Mouse (Mus musculus) MEL (cell line): ENCODE measurements around the gene Lrch4. TPM values are rescaled to one million over a fixed set of nuclear protein-coding genes. Genes with fewer than 3 reads are reported as not detected.
A peak's percentile ranks its signal among the peaks of the same experiment; 100 is the strongest.

Experiments
- DNase-seq: peaks from one replicate; pipeline ENCODE4 v3.0.0; 2011; ENCODE audit warnings: low read depth, low spot score
- H3K27ac ChIP-seq: 2 replicates; pipeline ENCODE4 v1.5.1; 2012; ENCODE audit warnings: low read depth, mild to moderate bottlenecking, control low read depth, low read length, moderate library complexity; ENCODE audit not compliant: control insufficient read depth
- H3K27me3 ChIP-seq, 2 experiments: fragments of 150-350 bp in 1 of 2; sonication (generic) in 1 of 2; 2 replicates each; pipeline ENCODE4 v1.6.1; 2012; ENCODE audit warnings: low read length in 2 of 2, mild to moderate bottlenecking in 2 of 2, improper control_type of control experiment in 1 of 2, moderate library complexity in 1 of 2; ENCODE audit not compliant: insufficient read depth in 2 of 2, control insufficient read depth in 1 of 2
- H3K36me3 ChIP-seq, 2 experiments: 2 replicates each; pipeline ENCODE4 v1.6.1; 2012 to 2014; ENCODE audit warnings: low read length in 2 of 2, improper control_type of control experiment in 1 of 2, inconsistent platforms in 1 of 2, mild to moderate bottlenecking in 1 of 2; ENCODE audit not compliant: insufficient read depth in 2 of 2, control insufficient read depth in 1 of 2
- H3K4me1 ChIP-seq, 2 experiments: fragments of 150-350 bp in 1 of 2; sonication (generic) in 1 of 2; 2 replicates each; pipeline ENCODE4 v1.6.1; 2012; ENCODE audit warnings: low read length in 2 of 2, improper control_type of control experiment in 1 of 2, mild to moderate bottlenecking in 1 of 2; ENCODE audit not compliant: insufficient read depth in 2 of 2, control insufficient read depth in 1 of 2
- H3K4me3 ChIP-seq, 2 experiments: fragments of 150-350 bp in 1 of 2; sonication (generic) in 1 of 2; 2 replicates each; pipeline ENCODE4 v1.5.1; 2012; ENCODE audit warnings: low read depth in 2 of 2, low read length in 2 of 2, mild to moderate bottlenecking in 2 of 2, moderate library complexity in 2 of 2, control low read depth in 1 of 2, improper control_type of control experiment in 1 of 2; ENCODE audit not compliant: control insufficient read depth in 1 of 2, insufficient read depth in 1 of 2
- H3K79me2 ChIP-seq: 2 replicates; pipeline ENCODE4 v1.6.1; 2012; ENCODE audit warnings: mild to moderate bottlenecking, low read length, moderate library complexity; ENCODE audit not compliant: control insufficient read depth, poor library complexity, insufficient read depth
- H3K9ac ChIP-seq: 2 replicates; pipeline ENCODE4 v1.6.1; 2012; ENCODE audit warnings: low read depth, mild to moderate bottlenecking, control low read depth, low read length, moderate library complexity; ENCODE audit not compliant: control insufficient read depth, poor library complexity, severe bottlenecking
- H3K9me3 ChIP-seq: fragments of 150-350 bp; sonication (generic); replicated peaks from 2 replicates; pipeline ENCODE4 v1.6.1; 2012; ENCODE audit warnings: mild to moderate bottlenecking, low read length, improper control_type of control experiment, moderate library complexity; ENCODE audit not compliant: insufficient read depth
- BHLHE40 ChIP-seq: IDR thresholded peaks from 2 replicates; pipeline ENCODE4 v1.6.1; 2012; ENCODE audit warnings: low read depth, mild to moderate bottlenecking, inconsistent platforms, low read length, improper control_type of control experiment, borderline replicate concordance
- CTCF ChIP-seq, 3 experiments: IDR thresholded peaks in 2 of 3; conservative IDR thresholded peaks in 1 of 3; 2 replicates each; pipeline ENCODE4 v1.5.1; 2011 to 2012; ENCODE audit warnings: low read length in 3 of 3, low read depth in 2 of 3, mild to moderate bottlenecking in 2 of 3, improper control_type of control experiment in 1 of 3, inconsistent platforms in 1 of 3, mixed read lengths in 1 of 3, moderate library complexity in 1 of 3; ENCODE audit not compliant: control insufficient read depth in 1 of 3, insufficient read depth in 1 of 3, poor library complexity in 1 of 3, severe bottlenecking in 1 of 3
- E2F4 ChIP-seq: IDR thresholded peaks from 2 replicates; pipeline ENCODE4 v1.6.1; 2011; ENCODE audit warnings: low read depth, low read length, improper control_type of control experiment, borderline replicate concordance
- EP300 ChIP-seq, 2 experiments: IDR thresholded peaks; 2 replicates each; pipeline ENCODE4 v1.6.1; 2011; ENCODE audit warnings: improper control_type of control experiment in 2 of 2, low read length in 2 of 2, low read depth in 1 of 2, mild to moderate bottlenecking in 1 of 2
- GATA1 ChIP-seq: IDR thresholded peaks from 2 replicates; pipeline ENCODE4 v1.6.1; 2011; ENCODE audit warnings: low read depth, low read length, improper control_type of control experiment
- HCFC1 ChIP-seq: IDR thresholded peaks from 2 replicates; pipeline ENCODE4 v1.6.1; 2012; ENCODE audit warnings: low read depth, mild to moderate bottlenecking, inconsistent platforms, low read length, improper control_type of control experiment, moderate library complexity
- JUND ChIP-seq: IDR thresholded peaks from 2 replicates; pipeline ENCODE4 v1.6.1; 2011; ENCODE audit warnings: low read depth, mild to moderate bottlenecking, improper control_type of control experiment, low read length
- MEF2A ChIP-seq: IDR thresholded peaks from 2 replicates; pipeline ENCODE4 v1.6.1; 2014; ENCODE audit warnings: low read depth, mild to moderate bottlenecking, inconsistent platforms, low read length, improper control_type of control experiment; ENCODE audit not compliant: poor library complexity, insufficient replicate concordance, severe bottlenecking; ENCODE audit errors: extremely low read depth
- MYC ChIP-seq: IDR thresholded peaks from 2 replicates; pipeline ENCODE4 v1.6.1; 2011; ENCODE audit warnings: low read depth, mild to moderate bottlenecking, low read length, improper control_type of control experiment, moderate library complexity
- POLR2AphosphoS2 ChIP-seq: IDR thresholded peaks from 2 replicates; pipeline ENCODE4 v1.6.1; 2011; ENCODE audit warnings: low read length, improper control_type of control experiment
- USF2 ChIP-seq, 2 experiments: IDR thresholded peaks; 2 replicates each; pipeline ENCODE4 v1.6.1; 2011 to 2012; ENCODE audit warnings: improper control_type of control experiment in 2 of 2, low read length in 2 of 2, borderline replicate concordance in 1 of 2, inconsistent platforms in 1 of 2, low read depth in 1 of 2, mild to moderate bottlenecking in 1 of 2; ENCODE audit not compliant: insufficient read depth in 1 of 2
- ZKSCAN1 ChIP-seq: IDR thresholded peaks from 2 replicates; pipeline ENCODE4 v1.6.1; 2012; ENCODE audit warnings: low read depth, mild to moderate bottlenecking, inconsistent platforms, low read length, improper control_type of control experiment, moderate library complexity
- ZMIZ1 ChIP-seq: IDR thresholded peaks from 2 replicates; pipeline ENCODE4 v1.6.1; 2012; ENCODE audit warnings: low read depth, mild to moderate bottlenecking, inconsistent platforms, low read length, improper control_type of control experiment, moderate library complexity
- polyA plus RNA-seq, 2 experiments: library from polyadenylated mRNA; stranded (reverse) in 1 of 2; unstranded in 1 of 2; fragments of >175 nt in 1 of 2; fragments of >200 nt in 1 of 2; gene quantifications; 2 replicates each; pipeline versions ENCODE4 v1.2.1 to v1.2.4; 2012; ENCODE audit warnings: low replicate concordance in 2 of 2, low read depth in 1 of 2; ENCODE audit not compliant: insufficient read length in 2 of 2, insufficient read depth in 1 of 2, missing spikeins in 1 of 2
- total RNA-seq: library from RNA; depleted of rRNA; stranded (reverse); fragments of 300-350 nt; gene quantifications from 2 replicates; pipeline ENCODE4 v1.2.3, GENCODE M21; 2012

Lrch4 gene
- total and polyA plus RNA-seq, 3 experiments: 9.1 to 239 (median 47.0) TPM

DNA sequence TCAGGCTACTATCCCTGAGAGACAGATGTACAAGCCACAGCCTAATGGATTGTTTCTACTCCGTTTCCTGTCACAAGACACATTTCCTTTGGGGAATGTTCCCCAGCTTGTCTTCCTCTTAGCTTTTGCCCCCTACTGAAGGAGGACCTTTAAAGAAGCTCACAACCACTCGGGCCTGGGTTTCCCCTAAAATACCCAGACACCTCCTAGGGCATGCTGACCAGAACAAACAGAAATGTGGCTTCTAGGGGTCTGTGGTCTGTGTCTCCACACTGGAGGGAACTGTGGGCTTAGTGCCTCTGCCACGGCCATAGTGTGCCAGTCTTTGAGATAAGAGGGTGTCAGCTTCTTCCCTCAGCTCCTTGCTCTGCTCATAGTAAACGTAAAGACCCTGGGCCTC lies 2.7 kb downstream of the Lrch4 start:
- Histone ChIP-seq H3K36me3 (peaks cover 2 to 24% of the 10 kb centered on the region in 2 experiments), H3K79me2 (peaks cover 28% of the 10 kb centered on the region), H3K4me1 (peaks cover 3 to 30% of the 10 kb centered on the region in 2 experiments), H3K27ac (peak overlapping the region; percentile 55), H3K4me3 (peak overlapping the region; percentile 2 to 28; a peak in 3 of 4 replicates), H3K27me3 (no peaks in the 10 kb centered on the region), H3K9me3 (no peaks in the 10 kb centered on the region), H3K9ac (peak overlapping the region; percentile 52)
- DNase-seq: no peak
- TF ChIP-seq EP300 (IDR thresholded peaks at IDR 0.05; ENCODE audit: low read depth in 1 of 2, low read length in 2 of 2): 0 out of 4 replicates have a peak, but pooled peaks of 1 of the 2 experiments have one; percentile 2
- TF ChIP-seq ZMIZ1: no peak
- TF ChIP-seq, all 39 proteins: peak for 1

DNA sequence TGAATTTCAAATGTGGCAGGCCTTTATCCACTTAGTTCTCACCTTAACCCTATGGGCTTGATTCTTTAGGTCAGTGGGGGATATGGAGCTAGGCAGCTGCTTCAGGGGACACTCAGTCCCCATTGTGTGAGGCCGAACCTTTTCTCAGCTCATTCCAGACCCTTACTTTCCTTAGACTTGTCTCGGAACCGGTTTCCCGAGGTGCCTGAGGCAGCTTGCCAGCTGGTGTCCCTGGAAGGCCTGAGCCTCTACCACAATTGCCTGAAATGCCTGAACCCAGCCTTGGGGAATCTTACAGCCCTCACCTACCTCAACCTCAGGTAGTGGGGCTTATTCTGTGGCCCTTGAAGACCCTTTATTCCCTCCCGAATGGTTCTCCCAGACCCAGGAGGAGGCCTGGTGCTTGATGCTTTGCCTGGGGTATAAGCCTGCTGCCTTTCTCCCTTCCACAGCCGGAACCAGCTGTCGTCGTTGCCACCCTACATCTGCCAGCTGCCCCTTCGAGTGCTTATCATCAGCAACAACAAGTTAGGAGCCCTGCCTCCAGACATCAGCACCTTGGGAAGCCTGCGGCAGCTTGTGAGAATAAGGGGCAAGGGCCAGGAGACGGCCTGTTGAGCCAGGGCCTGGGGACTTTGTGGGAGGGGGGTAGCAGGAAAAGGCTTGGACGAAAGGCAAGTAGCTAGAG lies 4.6 kb downstream of the Lrch4 start:
- H3K36me3 ChIP-seq: peaks cover 2 to 16% of the 10 kb centered on the region in 2 experiments
- TF ChIP-seq EP300 (IDR thresholded peaks at IDR 0.05; ENCODE audit: low read depth in 1 of 2, low read length in 2 of 2): no peak
- no peak for TF ChIP-seq JUND
- TF ChIP-seq MYC: no peak
- TF ChIP-seq E2F4: no peak
- TF ChIP-seq MEF2A: no peak
- TF ChIP-seq HCFC1: no peak
- TF ChIP-seq BHLHE40: no peak
- TF ChIP-seq CTCF (IDR thresholded peaks at IDR 0.05 in 2 of 3, conservative IDR thresholded peaks at IDR 0.05 in 1 of 3; ENCODE audit: control insufficient read depth in 1 of 3, insufficient read depth in 1 of 3, low read depth in 2 of 3, low read length in 3 of 3, poor library complexity in 1 of 3, severe bottlenecking in 1 of 3): no peak
- TF ChIP-seq ZKSCAN1: no peak
- no peak for TF ChIP-seq USF2 (IDR thresholded peaks at IDR 0.05; ENCODE audit: borderline replicate concordance in 1 of 2, insufficient read depth in 1 of 2, low read depth in 1 of 2, low read length in 2 of 2)
- no peak for TF ChIP-seq ZMIZ1
- no peak for TF ChIP-seq POLR2AphosphoS2
- no peak for DNase-seq
- no peaks in the 10 kb centered on the region for H3K27me3 ChIP-seq
- H3K9ac ChIP-seq: no peak overlapping the region
- H3K9me3 ChIP-seq: no peaks in the 10 kb centered on the region
- no peak overlapping the region for H3K27ac ChIP-seq
- peaks cover 28% of the 10 kb centered on the region for H3K79me2 ChIP-seq
- no peak overlapping the region for H3K4me3 ChIP-seq
- peaks cover 3 to 27% of the 10 kb centered on the region in 2 experiments; a peak in 3 of 4 replicates for H3K4me1 ChIP-seq

DNA sequence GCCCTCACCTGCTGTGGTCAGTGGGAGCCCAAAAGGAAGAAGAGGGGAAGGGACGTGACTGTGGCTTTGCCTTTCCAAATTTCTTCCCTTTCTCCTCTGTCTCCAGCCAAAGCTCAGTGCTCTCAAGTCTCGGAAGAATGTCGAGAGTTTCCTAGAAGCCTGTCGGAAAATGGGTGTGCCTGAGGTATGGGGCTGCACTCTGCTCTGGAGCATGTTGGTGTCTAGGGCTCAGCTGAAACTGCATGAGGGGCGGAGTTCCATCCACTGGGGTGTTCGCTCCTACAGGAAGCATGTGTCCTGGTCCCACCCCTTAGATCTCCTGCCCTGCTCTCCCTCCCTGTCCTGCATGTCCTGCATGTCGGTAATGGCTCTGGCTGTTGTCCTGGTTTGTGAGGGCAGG lies 10.6 kb downstream of the Lrch4 start:
- no peaks in the 10 kb centered on the region for H3K4me1 ChIP-seq
- H3K9ac ChIP-seq: no peak overlapping the region
- no peaks in the 10 kb centered on the region for H3K27me3 ChIP-seq
- H3K9me3 ChIP-seq: no peaks in the 10 kb centered on the region
- H3K27ac ChIP-seq: no peak overlapping the region
- H3K4me3 ChIP-seq: no peak overlapping the region
- H3K79me2 ChIP-seq: no peaks in the 10 kb centered on the region
- H3K36me3 ChIP-seq: peaks cover 0 to 2% of the 10 kb centered on the region in 2 experiments; a peak in 1 of 4 replicates
- DNase-seq: no peak
- no peak for TF ChIP-seq MYC
- TF ChIP-seq GATA1: no peak
- TF ChIP-seq, all 39 proteins: peak for 0
